Mouse (Mus musculus): Measurements from ENCODE around the gene Foxk1. TPM values are rescaled to one million over a fixed set of nuclear protein-coding genes. Genes with fewer than 3 reads are reported as not detected.
A peak's percentile ranks its signal among the peaks of the same experiment; 100 is the strongest.

The Foxk1 gene
- polyA plus RNA-seq, 1 experiment from 2014 or later: 6.3 TPM

GRCm38 (mm10) chr5:142500918-142501317 lies 99.6 kb downstream of the Foxk1 start:
- Histone ChIP-seq H3K9me3 (no peaks in the 10 kb centered on the region), H3K4me1 (peaks cover 14% of the 10 kb centered on the region; the same call in 1 of the 2 replicates), H3K4me3 (no peak overlapping the region), H3K36me3 (no peaks in the 10 kb centered on the region), H3K27me3 (no peaks in the 10 kb centered on the region), H3K9ac (no peak overlapping the region; the same call in 1 of the 2 replicates), H3K4me2 (replicated peaks) (no peak overlapping the region), H3K27ac (no peak overlapping the region)
- ATAC-seq (ENCODE audit: low FRiP score, low read depth): no peak
- WGBS: 67% methylated on average over 10 of the region's 10 CpGs

- H3K27ac ChIP-seq: no peak overlapping the region
- no peaks in the 10 kb centered on the region for H3K9me3 ChIP-seq
These were observed 101.1 kb downstream of the Foxk1 start for GRCm38 (mm10) chr5:142502414-142502813.

GRCm38 (mm10) chr5:142504175-142504574 lies 102.9 kb downstream of the Foxk1 start:
- no peaks in the 10 kb centered on the region for H3K9me3 ChIP-seq
- no peak overlapping the region for H3K27ac ChIP-seq
- no peaks in the 10 kb centered on the region for H3K27me3 ChIP-seq
- no peak overlapping the region for H3K4me3 ChIP-seq
- ATAC-seq (ENCODE audit: low FRiP score, low read depth): no peak
- 77% methylated on average over 3 of the region's 3 CpGs for WGBS
- H3K4me2 ChIP-seq (replicated peaks): no peak overlapping the region
- no peaks in the 10 kb centered on the region for H3K36me3 ChIP-seq
- peaks cover 17% of the 10 kb centered on the region for H3K4me1 ChIP-seq
- H3K9ac ChIP-seq: no peak overlapping the region

More at GRCm38 (mm10) chr5:142502414-142502813, 101.1 kb downstream of the Foxk1 start:
- Histone ChIP-seq H3K4me3 (no peak overlapping the region), H3K9ac (no peak overlapping the region), H3K4me1 (peaks cover 14% of the 10 kb centered on the region; the same call in 1 of the 2 replicates), H3K27me3 (no peaks in the 10 kb centered on the region), H3K4me2 (replicated peaks) (no peak overlapping the region), H3K36me3 (no peaks in the 10 kb centered on the region)
- ATAC-seq (ENCODE audit: low FRiP score, low read depth): peak; percentile 78
- WGBS: 10% methylated on average over 3 of the region's 3 CpGs

- Histone ChIP-seq H3K9me3 (no peaks in the 10 kb centered on the region), H3K9ac (no peak overlapping the region), H3K4me3 (no peak overlapping the region), H3K4me2 (replicated peaks) (no peak overlapping the region), H3K27me3 (no peaks in the 10 kb centered on the region), H3K27ac (no peak overlapping the region), H3K4me1 (peaks cover 17% of the 10 kb centered on the region), H3K36me3 (no peaks in the 10 kb centered on the region)
- WGBS: 64% methylated on average over 3 of the region's 3 CpGs
- no peak for ATAC-seq (ENCODE audit: low FRiP score, low read depth)
These were observed 104.6 kb downstream of the Foxk1 start for GRCm38 (mm10) chr5:142505695-142506423.

GRCm38 (mm10) chr5:142509141-142510060 lies 108.1 kb downstream of the Foxk1 start:
- no peaks in the 10 kb centered on the region for H3K36me3 ChIP-seq
- peak overlapping the region; percentile 39 for H3K4me2 ChIP-seq (replicated peaks)
- H3K9ac ChIP-seq: peak overlapping the region; percentile 54; the same call in 1 of the 2 replicates
- H3K9me3 ChIP-seq: no peaks in the 10 kb centered on the region
- no peaks in the 10 kb centered on the region for H3K27me3 ChIP-seq
- H3K27ac ChIP-seq: no peak overlapping the region; the same call in 1 of the 2 replicates
- WGBS: 22% methylated on average over 15 of the region's 15 CpGs
- H3K4me3 ChIP-seq: no peak overlapping the region
- ATAC-seq (ENCODE audit: low FRiP score, low read depth): no peak
- H3K4me1 ChIP-seq: peaks cover 12% of the 10 kb centered on the region

GRCm38 (mm10) chr5:142510061-142510414 lies 108.7 kb downstream of the Foxk1 start:
- Histone ChIP-seq H3K4me1 (peaks cover 12% of the 10 kb centered on the region), H3K9ac (peak overlapping the region; percentile 54; the same call in 1 of the 2 replicates), H3K4me3 (no peak overlapping the region), H3K4me2 (replicated peaks) (no peak overlapping the region; the same call in 1 of the 2 replicates), H3K27me3 (no peaks in the 10 kb centered on the region), H3K9me3 (no peaks in the 10 kb centered on the region), H3K36me3 (no peaks in the 10 kb centered on the region), H3K27ac (no peak overlapping the region)
- 70% methylated on average over 7 of the region's 7 CpGs for WGBS
- no peak for ATAC-seq (ENCODE audit: low FRiP score, low read depth)

Other genes starting within 250 kb of the Foxk1 start
- gene Ap5z1, start 62.4 kb downstream of the Foxk1 start, polyA plus RNA-seq (2015; fragmentation: Nextera tagmentation; extraction: Ambion mirVana): 7.9 and 8.1 TPM in 2 replicates
- 0.15 TPM in 1 of 2 replicates, not detected in the other for gene Papolb, start 128.6 kb downstream of the Foxk1 start, polyA plus RNA-seq (2015; fragmentation: Nextera tagmentation; extraction: Ambion mirVana)
- gene Radil, start 149.6 kb downstream of the Foxk1 start, polyA plus RNA-seq (2015; fragmentation: Nextera tagmentation; extraction: Ambion mirVana): 4.3 and 4.8 TPM in 2 replicates
- gene Mmd2, start 207.3 kb downstream of the Foxk1 start, polyA plus RNA-seq (2015; fragmentation: Nextera tagmentation; extraction: Ambion mirVana): 2.1 and 2.2 TPM in 2 replicates
- 50.0 and 53.1 TPM in 2 replicates for gene Wipi2, start 226.2 kb downstream of the Foxk1 start, polyA plus RNA-seq (2015; fragmentation: Nextera tagmentation; extraction: Ambion mirVana)